ENCODE assay signal across 24 mouse cellular contexts in the genomic region with DNA sequence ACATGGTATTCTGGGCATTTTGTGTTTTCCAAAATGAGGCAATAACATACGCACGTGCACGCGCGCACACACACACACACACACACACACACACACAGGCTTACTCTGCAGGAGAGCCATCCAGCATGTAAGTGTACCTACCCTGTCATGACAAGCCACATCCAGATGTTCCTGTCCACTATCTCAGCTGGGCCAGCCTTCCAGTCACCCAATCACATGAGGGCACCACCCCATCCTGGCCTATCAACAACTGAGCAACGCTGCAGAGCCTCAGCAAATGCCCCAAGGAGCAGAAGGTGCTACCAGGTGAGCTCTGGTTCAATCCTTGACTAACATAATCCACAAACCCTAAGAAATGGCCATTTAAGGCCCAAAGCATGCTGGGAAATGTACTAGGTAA. TPM values are rescaled to one million over a fixed set of nuclear protein-coding genes. Genes with fewer than 3 reads are reported as not detected.
DNase-seq lines count a peak whose midpoint lies in the region; ATAC-seq lines count a peak whose summit lies in the region.
"Had no signal": no experiment of that assay in that cellular context is flagged by ENCODE, and none has a peak within 500 bp of the region (broad histone marks: within the 10 kb centered on the region; RNA-seq: fewer than 3 reads in every experiment).

No protein-coding gene starts in this region.

- peaks cover 56% of the 10 kb centered on the region for H3K4me1 ChIP-seq in liver, embryonic 13.5 days (replicated peaks)
- no peaks in the 10 kb centered on the region for H3K4me1 ChIP-seq in hindbrain, embryonic 14.5 days (replicated peaks; ENCODE audit: control insufficient read depth, insufficient read depth, low read length)
- H3K4me1 ChIP-seq: midbrain, embryonic 15.5 days; neural tube, embryonic 13.5 days had no signal

- WGBS in liver, embryonic 13.5 days (ENCODE audit: insufficient replicate concordance), result 66% methylated on average over 6 of the region's 6 CpGs
- WGBS in hindbrain, embryonic 14.5 days, result 90% methylated on average over 6 of the region's 6 CpGs

- peak overlapping the region; percentile 29; the same call in 1 of the 2 replicates for H3K9ac ChIP-seq in liver, embryonic 13.5 days
- no peak overlapping the region for H3K9ac ChIP-seq in hindbrain, embryonic 14.5 days
- H3K9ac ChIP-seq: embryonic facial prominence, embryonic 13.5 days; limb, embryonic 13.5 days; lung, embryonic 15.5 days; midbrain, embryonic 15.5 days; neural tube, embryonic 13.5 days had no signal

- H3K4me2 ChIP-seq in liver, embryonic 13.5 days, result peak overlapping the region; percentile 33
- H3K4me2 ChIP-seq in hindbrain, embryonic 14.5 days (replicated peaks), result no peak overlapping the region
- H3K4me2 ChIP-seq: embryonic facial prominence, embryonic 13.5 days; heart, embryonic 11.5 days; limb, embryonic 13.5 days; lung, embryonic 15.5 days; midbrain, embryonic 15.5 days; neural tube, embryonic 13.5 days had no signal

- H3K27me3 ChIP-seq in liver, embryonic 13.5 days, result no peaks in the 10 kb centered on the region
- no peaks in the 10 kb centered on the region for H3K27me3 ChIP-seq in hindbrain, embryonic 14.5 days (ENCODE audit: control insufficient read depth, insufficient read depth, low read length)
- H3K27me3 ChIP-seq: embryonic facial prominence, embryonic 13.5 days; limb, embryonic 13.5 days; lung, embryonic 15.5 days; midbrain, embryonic 15.5 days; neural tube, embryonic 13.5 days had no signal

- 0 out of 2 replicates have a peak, but pooled peaks have one; percentile 7 for ATAC-seq in common myeloid progenitor, adult 5-6 weeks (replicated peaks; ENCODE audit: low read depth, poor library complexity, severe bottlenecking)
- peak; percentile 97 for ATAC-seq in liver, embryonic 13.5 days (ENCODE audit: low read depth)
- peak; percentile 76 for ATAC-seq in megakaryocyte-erythroid progenitor cell, adult 5-6 weeks (replicated peaks; ENCODE audit: low FRiP score, low TSS enrichment, poor library complexity, severe bottlenecking)
- ATAC-seq in hindbrain, embryonic 14.5 days (ENCODE audit: low FRiP score), result no peak
- no peak for ATAC-seq in cerebellum, adult (ENCODE audit: insufficient number of reproducible peaks, low FRiP score, low TSS enrichment)
- ATAC-seq: forebrain, embryonic 14.5 days; midbrain, embryonic 15.5 days had no signal

- H3K27ac ChIP-seq in liver, embryonic 13.5 days, result peak overlapping the region; percentile 87
- H3K27ac ChIP-seq in hindbrain, embryonic 14.5 days, result no peak overlapping the region
- H3K27ac ChIP-seq: gastrocnemius, adult 2 months; limb, embryonic 13.5 days; lung, embryonic 15.5 days; midbrain, embryonic 15.5 days; neural tube, embryonic 13.5 days had no signal

- DNase-seq in c-Kit-negative CD71-positive TER-119-positive erythroid progenitor cells, embryonic 14.5 days (ENCODE audit: low read depth, low spot score), result peak; percentile 52
- DNase-seq in liver, embryonic 13.5 days, result no peak
- no peak for DNase-seq in hindbrain, embryonic 14.5 days (ENCODE audit: low spot score)
- no peak for DNase-seq in layer of hippocampus, adult 9-10 months (ENCODE audit: low spot score)
- DNase-seq: adrenal gland, postnatal 25 days; cerebellum, adult 18-20 months; gastrocnemius, adult 2 months; heart, adult 11 months; kidney, adult 18-20 months; kidney, postnatal 10 days; lung, postnatal 36 days; right cerebral cortex, postnatal 4 days; thymus, adult 2 months; thymus, postnatal 4 days had no signal

- no peaks in the 10 kb centered on the region for H3K36me3 ChIP-seq in liver, embryonic 13.5 days
- no peaks in the 10 kb centered on the region for H3K36me3 ChIP-seq in hindbrain, embryonic 14.5 days (replicated peaks; ENCODE audit: control insufficient read depth, insufficient read depth)
- H3K36me3 ChIP-seq: embryonic facial prominence, embryonic 13.5 days; limb, embryonic 13.5 days; lung, embryonic 15.5 days; midbrain, embryonic 15.5 days; neural tube, embryonic 13.5 days had no signal

- peak overlapping the region; percentile 18; the same call in 1 of the 2 replicates for H3K4me3 ChIP-seq in liver, embryonic 13.5 days (replicated peaks)
- H3K4me3 ChIP-seq in hindbrain, embryonic 14.5 days (replicated peaks; ENCODE audit: low read length), result no peak overlapping the region
- H3K4me3 ChIP-seq: embryonic facial prominence, embryonic 13.5 days; gastrocnemius, adult 2 months; limb, embryonic 13.5 days; lung, embryonic 15.5 days; midbrain, embryonic 15.5 days; neural tube, embryonic 13.5 days had no signal

- no peaks in the 10 kb centered on the region for H3K9me3 ChIP-seq in liver, embryonic 13.5 days (replicated peaks)
- H3K9me3 ChIP-seq in hindbrain, embryonic 14.5 days (ENCODE audit: control insufficient read depth, low read length), result no peaks in the 10 kb centered on the region
- H3K9me3 ChIP-seq: embryonic facial prominence, embryonic 13.5 days; limb, embryonic 13.5 days; lung, embryonic 15.5 days; midbrain, embryonic 15.5 days; neural tube, embryonic 13.5 days had no signal

RNA-seq across cellular contexts. Expression of a gene that starts 27.0 kb away (rescaled TPM):
- total RNA-seq in common myeloid progenitor, adult 5-6 weeks (2017), result 14.6 and 20.4 TPM in 2 replicates
- 1.3 and 1.5 TPM in 2 replicates for polyA plus RNA-seq in liver, embryonic 13.5 days (2015; fragmentation: Nextera tagmentation; extraction: Ambion mirVana)
- 1.6 and 3.5 TPM in 2 replicates for total RNA-seq in megakaryocyte-erythroid progenitor cell, adult 5-6 weeks (2014; fragmentation: Nextera tagmentation)
- 0.47 and 3.0 TPM in 2 replicates for total RNA-seq in megakaryocyte-erythroid progenitor cell, adult 5-6 weeks (2017)
- polyA plus RNA-seq in hindbrain, embryonic 14.5 days (2014; fragmentation: Nextera tagmentation; extraction: Ambion mirVana), result 3.8 and 4.2 TPM in 2 replicates

Comparison
In these comparisons a context has a peak if more than half of its experiments do, and no peak if none do; other contexts are left out.
1. ATAC-seq: peak in common myeloid progenitor, adult 5-6 weeks (single experiment), liver, embryonic 13.5 days (single experiment) and megakaryocyte-erythroid progenitor cell, adult 5-6 weeks (single experiment); none in hindbrain, embryonic 14.5 days (single experiment) and cerebellum, adult (single experiment).